Mouse (Mus musculus) ES-E14 (cell line): ENCODE measurements at regions not wholly inside any gene's neighbourhood (a gene's known extent, or its start where the extent isn't known, plus 50 kb on each side); places are given as distances from the start of the nearest gene placed in this dataset.

Experiments used
- DNase-seq: peaks from one replicate; pipeline ENCODE4 v3.0.0-alpha.2; 2013; ENCODE audit warnings: low read depth, low spot score
- H3K27ac ChIP-seq: 2 replicates; pipeline ENCODE4 v1.5.1; 2012; ENCODE audit warnings: low read depth, mild to moderate bottlenecking, low read length, moderate library complexity, mixed read lengths; ENCODE audit not compliant: poor library complexity, insufficient read depth, severe bottlenecking
- H3K36me3 ChIP-seq: 2 replicates; pipeline ENCODE4 v1.6.1; 2012; ENCODE audit warnings: mild to moderate bottlenecking, low read length, moderate library complexity, mixed read lengths; ENCODE audit not compliant: control insufficient read depth, poor library complexity, insufficient read depth, severe bottlenecking
- H3K4me1 ChIP-seq, 2 experiments: fragments of 150-350 bp in 1 of 2; sonication (generic) in 1 of 2; 2 replicates each; pipeline ENCODE4 v1.6.1; 2012; ENCODE audit warnings: low read length in 2 of 2, mild to moderate bottlenecking in 1 of 2, mixed read lengths in 1 of 2; ENCODE audit not compliant: control insufficient read depth in 2 of 2, insufficient read depth in 2 of 2, poor library complexity in 1 of 2
- H3K4me3 ChIP-seq, 2 experiments: fragments of 150-350 bp in 1 of 2; sonication (generic) in 1 of 2; 2 replicates each; pipeline ENCODE4 v1.5.1; 2012; ENCODE audit warnings: low read length in 2 of 2, low read depth in 1 of 2, mild to moderate bottlenecking in 1 of 2, mixed read lengths in 1 of 2; ENCODE audit not compliant: insufficient read depth in 1 of 2, poor library complexity in 1 of 2, severe bottlenecking in 1 of 2
- H3K9ac ChIP-seq: 2 replicates; pipeline ENCODE4 v1.6.1; 2012; ENCODE audit warnings: low read depth, mild to moderate bottlenecking, low read length, mixed read lengths; ENCODE audit not compliant: poor library complexity, insufficient read depth, severe bottlenecking
- H3K9me3 ChIP-seq: fragments of 150-350 bp; sonication (generic); 2 replicates; pipeline ENCODE4 v1.6.1; 2012; ENCODE audit warnings: low read depth, mild to moderate bottlenecking, low read length; ENCODE audit not compliant: control insufficient read depth, insufficient read depth
- CHD2 ChIP-seq: IDR thresholded peaks from 2 replicates; pipeline ENCODE4 v1.6.1; 2014; ENCODE audit warnings: mild to moderate bottlenecking, low read depth, low read length, inconsistent platforms
- HCFC1 ChIP-seq: IDR thresholded peaks from 2 replicates; pipeline ENCODE4 v1.6.1; 2012; ENCODE audit warnings: low read length, inconsistent platforms, borderline replicate concordance; ENCODE audit not compliant: insufficient read depth
- MAFK ChIP-seq: IDR thresholded peaks from 2 replicates; pipeline ENCODE4 v1.6.1; 2014; ENCODE audit warnings: mild to moderate bottlenecking, low read depth, low read length, inconsistent platforms; ENCODE audit not compliant: insufficient read depth
- ZC3H11A ChIP-seq: IDR thresholded peaks from 2 replicates; pipeline ENCODE4 v1.6.1; 2012; ENCODE audit warnings: low read depth, mild to moderate bottlenecking, inconsistent platforms, low read length, borderline replicate concordance
- ZNF384 ChIP-seq: IDR thresholded peaks from 2 replicates; pipeline ENCODE4 v1.6.1; 2012; ENCODE audit warnings: low read depth, low read length, inconsistent platforms
- in situ Hi-C, 2 experiments: fragments of 600-800 bp; cut with MboI; formaldehyde crosslinking; loops; one replicate each; pipeline ENCODE4 v1.15.1; 2025; ENCODE audit warnings: low sequenced_read_pairs in 2 of 2, inconsistent platforms in 1 of 2; ENCODE audit not compliant: unreplicated experiment in 2 of 2

- H3K27ac ChIP-seq, result no peak overlapping the region
- in situ Hi-C loops, result no loop called here
- H3K9ac ChIP-seq, result no peak overlapping the region
- H3K4me3 ChIP-seq, result no peak overlapping the region
- H3K9me3 ChIP-seq, result no peaks in the 10 kb centered on the region
- TF ChIP-seq HCFC1 (no peak), ZC3H11A (no peak), ZNF384 (no peak), MAFK (no peak), CHD2 (no peak)
- no peaks in the 10 kb centered on the region for H3K4me1 ChIP-seq
- no peak for DNase-seq
- no peaks in the 10 kb centered on the region for H3K36me3 ChIP-seq
Measured at GRCm38 (mm10) chr12:9091951-9092350, 62.2 kb downstream of the Ttc32 start.

GRCm38 (mm10) chr12:9095061-9095460 is 65.3 kb downstream of the Ttc32 start:
- Histone ChIP-seq H3K4me1 (no peaks in the 10 kb centered on the region), H3K4me3 (no peak overlapping the region), H3K36me3 (no peaks in the 10 kb centered on the region), H3K9me3 (no peaks in the 10 kb centered on the region), H3K27ac (no peak overlapping the region), H3K9ac (no peak overlapping the region)
- in situ Hi-C loops, result no loop called here
- DNase-seq, result no peak
- TF ChIP-seq CHD2 (no peak), ZNF384 (no peak), HCFC1 (no peak)

- Histone ChIP-seq H3K4me3 (no peak overlapping the region), H3K36me3 (no peaks in the 10 kb centered on the region), H3K4me1 (no peaks in the 10 kb centered on the region), H3K9me3 (no peaks in the 10 kb centered on the region), H3K27ac (no peak overlapping the region), H3K9ac (no peak overlapping the region)
- in situ Hi-C loops, result no loop called here
- no peak for DNase-seq
- TF ChIP-seq ZNF384, result no peak
- TF ChIP-seq HCFC1, result no peak
- TF ChIP-seq MAFK, result no peak
- TF ChIP-seq ZC3H11A, result no peak
- no peak for TF ChIP-seq CHD2
Measured at GRCm38 (mm10) chr12:9106416-9106815, 76.6 kb downstream of the Ttc32 start.

- no peak overlapping the region for H3K9ac ChIP-seq
- no peak overlapping the region for H3K4me3 ChIP-seq
- no peak for TF ChIP-seq ZC3H11A
- no peak for TF ChIP-seq ZNF384
- no peak for TF ChIP-seq MAFK
- TF ChIP-seq CHD2, result no peak
- no peak for TF ChIP-seq HCFC1
- DNase-seq, result no peak
- no peak overlapping the region for H3K27ac ChIP-seq
- no peaks in the 10 kb centered on the region for H3K4me1 ChIP-seq
- in situ Hi-C loops, result no loop called here
- H3K9me3 ChIP-seq, result no peaks in the 10 kb centered on the region
- H3K36me3 ChIP-seq, result no peaks in the 10 kb centered on the region
Measured at GRCm38 (mm10) chr12:9109806-9110205, 80.0 kb downstream of the Ttc32 start.

GRCm38 (mm10) chr12:9112161-9112674 is 82.4 kb downstream of the Ttc32 start:
- Histone ChIP-seq H3K36me3 (no peaks in the 10 kb centered on the region), H3K9ac (no peak overlapping the region), H3K9me3 (no peaks in the 10 kb centered on the region), H3K4me1 (no peaks in the 10 kb centered on the region), H3K27ac (no peak overlapping the region), H3K4me3 (no peak overlapping the region)
- in situ Hi-C loops, result no loop called here
- no peak for DNase-seq
- no peak for TF ChIP-seq CHD2
- no peak for TF ChIP-seq HCFC1
- no peak for TF ChIP-seq MAFK
- TF ChIP-seq ZC3H11A, result no peak
- TF ChIP-seq ZNF384, result no peak
